Mouse (Mus musculus): ENCODE data around the gene Asb15. TPM values are rescaled to one million over a fixed set of nuclear protein-coding genes. Genes with fewer than 3 reads are reported as not detected.

Gene Asb15
- polyA plus RNA-seq, 1 experiment from 2014 or later, result not detected

GRCm38 (mm10) chr6:24549801-24550200 lies 21.9 kb downstream of the Asb15 start:
- no peak overlapping the region for H3K4me3 ChIP-seq (ENCODE audit: low read depth, low read length)
- 77% methylated on average over 2 of the region's 2 CpGs for WGBS
- no peaks in the 10 kb centered on the region for H3K27me3 ChIP-seq (ENCODE audit: control insufficient read depth, insufficient read depth, low read length)
- ATAC-seq (replicated peaks; ENCODE audit: insufficient number of reproducible peaks, low FRiP score, low TSS enrichment, low read depth), result no peak
- no peak overlapping the region for H3K9ac ChIP-seq (replicated peaks; ENCODE audit: low read length)
- H3K27ac ChIP-seq (replicated peaks; ENCODE audit: low read depth, low read length), result no peak overlapping the region
- H3K4me1 ChIP-seq (ENCODE audit: control insufficient read depth, insufficient read depth, low read length), result no peaks in the 10 kb centered on the region
- no peaks in the 10 kb centered on the region for H3K9me3 ChIP-seq (replicated peaks; ENCODE audit: control insufficient read depth, low read length)
- no peaks in the 10 kb centered on the region for H3K36me3 ChIP-seq (replicated peaks; ENCODE audit: control insufficient read depth, insufficient read depth, low read depth, low read length)
- DNase-seq (ENCODE audit: low spot score), result no peak
- H3K4me2 ChIP-seq (ENCODE audit: low read depth, low read length), result no peak overlapping the region

- WGBS, result 76% methylated on average over 7 of the region's 7 CpGs
- no peak overlapping the region for H3K4me2 ChIP-seq (ENCODE audit: low read depth, low read length)
Measured at GRCm38 (mm10) chr6:24552046-24552445, 24.1 kb downstream of the Asb15 start.

GRCm38 (mm10) chr6:24554427-24555086 lies 26.6 kb downstream of the Asb15 start:
- H3K4me1 ChIP-seq (ENCODE audit: control insufficient read depth, insufficient read depth, low read length), result no peaks in the 10 kb centered on the region
- 62% methylated on average over 11 of the region's 11 CpGs for WGBS
- H3K9ac ChIP-seq (replicated peaks; ENCODE audit: low read length), result no peak overlapping the region
- ATAC-seq (replicated peaks; ENCODE audit: insufficient number of reproducible peaks, low FRiP score, low TSS enrichment, low read depth) (no peak), DNase-seq (ENCODE audit: low spot score) (no peak)
- H3K9me3 ChIP-seq (replicated peaks; ENCODE audit: control insufficient read depth, low read length), result no peaks in the 10 kb centered on the region
- no peaks in the 10 kb centered on the region for H3K36me3 ChIP-seq (replicated peaks; ENCODE audit: control insufficient read depth, insufficient read depth, low read depth, low read length)
- H3K4me2 ChIP-seq (ENCODE audit: low read depth, low read length), result no peak overlapping the region
- H3K27me3 ChIP-seq (ENCODE audit: control insufficient read depth, insufficient read depth, low read length), result no peaks in the 10 kb centered on the region
- H3K4me3 ChIP-seq (ENCODE audit: low read depth, low read length), result no peak overlapping the region
- H3K27ac ChIP-seq (replicated peaks; ENCODE audit: low read depth, low read length), result no peak overlapping the region

More at GRCm38 (mm10) chr6:24552046-24552445, 24.1 kb downstream of the Asb15 start:
- H3K4me3 ChIP-seq (ENCODE audit: low read depth, low read length), result no peak overlapping the region
- no peak overlapping the region for H3K27ac ChIP-seq (replicated peaks; ENCODE audit: low read depth, low read length)
- no peaks in the 10 kb centered on the region for H3K27me3 ChIP-seq (ENCODE audit: control insufficient read depth, insufficient read depth, low read length)
- H3K9ac ChIP-seq (replicated peaks; ENCODE audit: low read length), result no peak overlapping the region
- H3K4me1 ChIP-seq (ENCODE audit: control insufficient read depth, insufficient read depth, low read length), result no peaks in the 10 kb centered on the region
- ATAC-seq (replicated peaks; ENCODE audit: insufficient number of reproducible peaks, low FRiP score, low TSS enrichment, low read depth), result no peak
- no peaks in the 10 kb centered on the region for H3K9me3 ChIP-seq (replicated peaks; ENCODE audit: control insufficient read depth, low read length)
- DNase-seq (ENCODE audit: low spot score), result no peak
- no peaks in the 10 kb centered on the region for H3K36me3 ChIP-seq (replicated peaks; ENCODE audit: control insufficient read depth, insufficient read depth, low read depth, low read length)

- Histone ChIP-seq H3K27ac (replicated peaks; ENCODE audit: low read depth, low read length) (no peak overlapping the region), H3K4me3 (ENCODE audit: low read depth, low read length) (no peak overlapping the region), H3K9ac (replicated peaks; ENCODE audit: low read length) (no peak overlapping the region), H3K4me2 (ENCODE audit: low read depth, low read length) (no peak overlapping the region), H3K4me1 (ENCODE audit: control insufficient read depth, insufficient read depth, low read length) (no peaks in the 10 kb centered on the region), H3K36me3 (replicated peaks; ENCODE audit: control insufficient read depth, insufficient read depth, low read depth, low read length) (no peaks in the 10 kb centered on the region), H3K9me3 (replicated peaks; ENCODE audit: control insufficient read depth, low read length) (no peaks in the 10 kb centered on the region), H3K27me3 (ENCODE audit: control insufficient read depth, insufficient read depth, low read length) (no peaks in the 10 kb centered on the region)
- no peak for ATAC-seq (replicated peaks; ENCODE audit: insufficient number of reproducible peaks, low FRiP score, low TSS enrichment, low read depth)
- WGBS, result 36% methylated on average over 2 of the region's 2 CpGs
- DNase-seq (ENCODE audit: low spot score), result peak; percentile 56
Measured at GRCm38 (mm10) chr6:24555488-24555887, 27.5 kb downstream of the Asb15 start.

GRCm38 (mm10) chr6:24564081-24564480 lies 36.1 kb downstream of the Asb15 start:
- ATAC-seq (replicated peaks; ENCODE audit: insufficient number of reproducible peaks, low FRiP score, low TSS enrichment, low read depth), result no peak
- H3K9me3 ChIP-seq (replicated peaks; ENCODE audit: control insufficient read depth, low read length), result no peaks in the 10 kb centered on the region

GRCm38 (mm10) chr6:24564886-24565285 lies 36.9 kb downstream of the Asb15 start:
- Histone ChIP-seq H3K4me1 (ENCODE audit: control insufficient read depth, insufficient read depth, low read length) (no peaks in the 10 kb centered on the region), H3K36me3 (replicated peaks; ENCODE audit: control insufficient read depth, insufficient read depth, low read depth, low read length) (no peaks in the 10 kb centered on the region), H3K4me3 (ENCODE audit: low read depth, low read length) (no peak overlapping the region), H3K4me2 (ENCODE audit: low read depth, low read length) (no peak overlapping the region), H3K27ac (replicated peaks; ENCODE audit: low read depth, low read length) (no peak overlapping the region), H3K9me3 (replicated peaks; ENCODE audit: control insufficient read depth, low read length) (no peaks in the 10 kb centered on the region), H3K9ac (replicated peaks; ENCODE audit: low read length) (no peak overlapping the region), H3K27me3 (ENCODE audit: control insufficient read depth, insufficient read depth, low read length) (no peaks in the 10 kb centered on the region)
- WGBS, result 91% methylated on average over 1 of the region's 1 CpGs
- ATAC-seq (replicated peaks; ENCODE audit: insufficient number of reproducible peaks, low FRiP score, low TSS enrichment, low read depth) (no peak), DNase-seq (ENCODE audit: low spot score) (no peak)

More at GRCm38 (mm10) chr6:24564081-24564480, 36.1 kb downstream of the Asb15 start:
- Histone ChIP-seq H3K36me3 (replicated peaks; ENCODE audit: control insufficient read depth, insufficient read depth, low read depth, low read length) (no peaks in the 10 kb centered on the region), H3K4me2 (ENCODE audit: low read depth, low read length) (no peak overlapping the region), H3K4me3 (ENCODE audit: low read depth, low read length) (no peak overlapping the region), H3K27ac (replicated peaks; ENCODE audit: low read depth, low read length) (no peak overlapping the region), H3K27me3 (ENCODE audit: control insufficient read depth, insufficient read depth, low read length) (no peaks in the 10 kb centered on the region), H3K4me1 (ENCODE audit: control insufficient read depth, insufficient read depth, low read length) (no peaks in the 10 kb centered on the region), H3K9ac (replicated peaks; ENCODE audit: low read length) (no peak overlapping the region)
- DNase-seq (ENCODE audit: low spot score), result no peak
- 78% methylated on average over 9 of the region's 9 CpGs for WGBS

GRCm38 (mm10) chr6:24568963-24569362 lies 41.0 kb downstream of the Asb15 start:
- Histone ChIP-seq H3K9me3 (replicated peaks; ENCODE audit: control insufficient read depth, low read length) (no peaks in the 10 kb centered on the region), H3K9ac (replicated peaks; ENCODE audit: low read length) (no peak overlapping the region), H3K4me1 (ENCODE audit: control insufficient read depth, insufficient read depth, low read length) (no peaks in the 10 kb centered on the region), H3K4me2 (ENCODE audit: low read depth, low read length) (no peak overlapping the region), H3K4me3 (ENCODE audit: low read depth, low read length) (no peak overlapping the region), H3K27ac (replicated peaks; ENCODE audit: low read depth, low read length) (no peak overlapping the region), H3K36me3 (replicated peaks; ENCODE audit: control insufficient read depth, insufficient read depth, low read depth, low read length) (no peaks in the 10 kb centered on the region), H3K27me3 (ENCODE audit: control insufficient read depth, insufficient read depth, low read length) (no peaks in the 10 kb centered on the region)
- 85% methylated on average over 5 of the region's 5 CpGs for WGBS
- DNase-seq (ENCODE audit: low spot score) (no peak), ATAC-seq (replicated peaks; ENCODE audit: insufficient number of reproducible peaks, low FRiP score, low TSS enrichment, low read depth) (no peak)

- Histone ChIP-seq H3K4me3 (ENCODE audit: low read depth, low read length) (no peak overlapping the region), H3K27me3 (ENCODE audit: control insufficient read depth, insufficient read depth, low read length) (no peaks in the 10 kb centered on the region), H3K27ac (replicated peaks; ENCODE audit: low read depth, low read length) (no peak overlapping the region), H3K9ac (replicated peaks; ENCODE audit: low read length) (no peak overlapping the region), H3K4me1 (ENCODE audit: control insufficient read depth, insufficient read depth, low read length) (no peaks in the 10 kb centered on the region), H3K9me3 (replicated peaks; ENCODE audit: control insufficient read depth, low read length) (no peaks in the 10 kb centered on the region), H3K4me2 (ENCODE audit: low read depth, low read length) (no peak overlapping the region), H3K36me3 (replicated peaks; ENCODE audit: control insufficient read depth, insufficient read depth, low read depth, low read length) (no peaks in the 10 kb centered on the region)
- 82% methylated on average over 1 of the region's 1 CpGs for WGBS
- DNase-seq (ENCODE audit: low spot score) (no peak), ATAC-seq (replicated peaks; ENCODE audit: insufficient number of reproducible peaks, low FRiP score, low TSS enrichment, low read depth) (no peak)
Measured at GRCm38 (mm10) chr6:24569711-24570110, 41.8 kb downstream of the Asb15 start.
